Mouse (Mus musculus) liver, embryonic 13.5 days (tissue): ENCODE results near the gene Srsf3. TPM values are rescaled to one million over a fixed set of nuclear protein-coding genes. Genes with fewer than 3 reads are reported as not detected.
"Not testable (repeated sequence)": the region's sequence is repeated elsewhere in the genome, so short reads cannot be mapped to it uniquely, and the experiment has no call there.

Experiments
- ATAC-seq: fragments of 200-750 bp; cut with Nextera tagmentation; 2 replicates; pipeline ENCODE4 v1.8.0; 2017; ENCODE audit warnings: low read depth, mild to moderate bottlenecking, moderate number of reproducible peaks, moderate library complexity
- DNase-seq: peaks from one replicate; pipeline ENCODE4 v3.0.0; 2022
- H3K27ac ChIP-seq: fragments of 300-500 bp; sonication (generic); 2 replicates; pipeline ENCODE4 v1.5.1; 2015; ENCODE audit warnings: moderate library complexity, mild to moderate bottlenecking, inconsistent platforms
- H3K27me3 ChIP-seq: fragments of 300-500 bp; sonication (generic); 2 replicates; pipeline ENCODE4 v1.6.1; 2015; ENCODE audit warnings: mild to moderate bottlenecking, inconsistent platforms
- H3K36me3 ChIP-seq: fragments of 300-500 bp; sonication (generic); 2 replicates; pipeline ENCODE4 v1.6.1; 2015; ENCODE audit warnings: mild to moderate bottlenecking, inconsistent platforms
- H3K4me1 ChIP-seq: fragments of 300-500 bp; sonication (generic); replicated peaks from 2 replicates; pipeline ENCODE4 v1.6.1; 2015; ENCODE audit warnings: inconsistent platforms
- H3K4me2 ChIP-seq: fragments of 300-500 bp; sonication (generic); 2 replicates; pipeline ENCODE4 v1.6.1; 2015; ENCODE audit warnings: inconsistent platforms, mild to moderate bottlenecking, moderate library complexity
- H3K4me3 ChIP-seq: fragments of 300-500 bp; sonication (generic); replicated peaks from 2 replicates; pipeline ENCODE4 v1.5.1; 2015; ENCODE audit warnings: mild to moderate bottlenecking, inconsistent platforms
- H3K9ac ChIP-seq: fragments of 300-500 bp; sonication (generic); 2 replicates; pipeline ENCODE4 v1.6.1; 2015; ENCODE audit warnings: mild to moderate bottlenecking, inconsistent platforms
- H3K9me3 ChIP-seq: fragments of 300-500 bp; sonication (generic); replicated peaks from 2 replicates; pipeline ENCODE4 v1.6.1; 2016; ENCODE audit warnings: inconsistent platforms
- WGBS: fragments of 180-500 bp; shearing (Covaris S2); methylation state at CpG from one replicate; pipeline ENCODE4 v1.1.7; 2015; ENCODE audit not compliant: insufficient replicate concordance; 5-methylcytosine and 5-hydroxymethylcytosine counted together
- polyA plus RNA-seq: library from polyadenylated mRNA; unstranded; fragments of >200 nt; fragmentation: Nextera tagmentation; extraction: Ambion mirVana; gene quantifications from 2 replicates; pipeline ENCODE4 v1.2.1, GENCODE M21; 2015

Gene Srsf3
- 320 and 398 TPM in 2 replicates for polyA plus RNA-seq

DNA sequence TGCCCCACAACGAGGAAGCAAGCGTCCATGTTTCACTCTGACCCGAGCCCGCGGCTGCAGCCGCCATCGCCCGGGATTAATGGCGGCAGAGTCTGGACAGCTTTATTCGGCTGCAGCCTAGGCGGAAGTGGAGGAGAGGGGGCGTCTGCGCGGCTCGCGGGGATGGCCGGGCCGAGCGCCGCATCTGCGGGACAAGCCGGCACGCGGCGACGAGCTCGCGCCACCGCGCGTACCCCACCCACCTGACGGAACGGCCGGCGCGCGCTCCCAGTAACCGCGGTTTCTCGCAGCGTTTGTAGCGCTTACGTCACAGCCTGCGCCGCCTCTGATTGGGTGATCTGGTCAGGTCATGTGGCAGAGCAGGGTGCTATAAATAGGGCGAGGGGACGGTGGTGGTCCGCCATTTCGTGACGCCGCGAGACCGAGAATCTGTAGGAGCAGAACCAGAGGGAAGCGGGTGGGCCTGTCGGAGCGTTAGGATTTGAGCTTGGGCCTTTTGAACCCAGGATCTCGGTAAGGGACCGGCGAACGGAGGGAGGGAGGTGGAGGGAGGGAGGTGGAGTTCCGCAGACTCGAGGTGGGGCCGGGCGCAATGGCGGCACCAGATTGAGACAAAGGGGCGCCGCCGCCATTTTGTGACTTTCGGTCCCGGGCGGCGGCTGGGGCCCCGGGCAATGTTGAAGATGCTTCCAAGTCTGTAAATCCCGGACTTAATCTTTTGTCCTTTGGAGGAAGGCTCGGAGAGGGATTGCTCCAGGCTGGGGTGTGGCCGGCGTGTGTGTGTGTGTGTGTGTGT is at the start of gene Srsf3:
Gene Srsf3 (plus strand): TSS at position 355 of the 796 bp plus-strand sequence.
- H3K4me2 ChIP-seq: peak within 1 kb of the TSS; percentile 92
- DNase-seq (peak; percentile 98), ATAC-seq (peak; percentile 89)
- WGBS: under 1% methylated on average over 77 of the region's 77 CpGs
- no peaks in the 10 kb centered on the region for H3K9me3 ChIP-seq
- H3K4me1 ChIP-seq: peaks cover 48% of the 10 kb centered on the region
- peak within 1 kb of the TSS; percentile 97 for H3K27ac ChIP-seq
- H3K4me3 ChIP-seq: peak within 1 kb of the TSS; percentile 79
- peaks cover 34% of the 10 kb centered on the region for H3K36me3 ChIP-seq
- peak within 1 kb of the TSS; percentile 97 for H3K9ac ChIP-seq
- H3K27me3 ChIP-seq: no peaks in the 10 kb centered on the region

- DNase-seq (no peak), ATAC-seq (no peak)
- peaks cover 74% of the 10 kb centered on the region for H3K36me3 ChIP-seq
- no peaks in the 10 kb centered on the region for H3K27me3 ChIP-seq
- H3K4me3 ChIP-seq: no peak overlapping the region
- H3K9me3 ChIP-seq: no peaks in the 10 kb centered on the region
- WGBS: 82% methylated on average over 1 of the region's 1 CpGs
- H3K27ac ChIP-seq: no peak overlapping the region
- H3K9ac ChIP-seq: no peak overlapping the region
- H3K4me2 ChIP-seq: no peak overlapping the region
- peaks cover 4% of the 10 kb centered on the region; the same call in 1 of the 2 replicates for H3K4me1 ChIP-seq
Measured at GRCm38 (mm10) chr17:28984724-28985420, 47.6 kb upstream of the Srsf3 start.

DNA sequence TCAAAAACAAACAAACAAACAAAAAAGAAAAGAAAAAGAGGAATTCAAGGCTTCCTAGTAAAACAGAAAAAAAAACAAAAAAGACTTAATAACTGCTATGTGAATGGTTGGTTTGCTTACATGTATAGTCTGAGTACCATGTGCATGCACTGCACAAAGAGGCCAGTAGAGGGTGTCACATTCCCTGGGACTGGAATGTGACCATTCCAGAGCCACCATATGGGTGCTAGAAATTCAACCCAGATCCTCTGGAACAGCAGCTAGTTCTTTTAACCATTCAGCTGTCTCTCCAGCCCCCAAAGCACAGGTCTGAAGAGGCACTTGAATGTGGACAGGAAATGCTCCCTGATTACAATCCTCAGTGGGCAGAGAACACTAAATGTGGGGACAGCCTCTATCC is 45.6 kb upstream of the Srsf3 start:
- peaks cover 80% of the 10 kb centered on the region for H3K36me3 ChIP-seq

DNA sequence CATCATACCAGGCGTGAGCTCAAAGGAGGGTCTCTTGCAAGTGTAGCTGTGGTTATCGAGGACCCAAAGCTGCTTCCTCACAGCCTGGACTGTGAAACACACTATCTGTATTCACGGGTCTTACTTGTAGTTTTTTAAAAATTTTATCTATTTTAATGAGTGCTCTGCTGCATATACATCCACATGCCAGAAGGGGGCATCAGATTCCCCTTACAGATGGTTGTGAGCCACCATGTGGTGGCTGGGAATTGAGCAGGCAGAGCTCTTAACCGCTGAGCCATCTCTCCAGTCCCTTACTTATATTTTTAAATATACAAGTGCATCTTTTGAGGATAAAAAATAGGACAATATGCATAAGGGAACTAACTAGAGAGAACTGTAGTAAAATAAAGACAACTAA is 44.7 kb upstream of the Srsf3 start:
- 44% methylated on average over 4 of the region's 4 CpGs for WGBS
- DNase-seq (peak; percentile 45), ATAC-seq (peak; percentile 47; the same call in 1 of the 2 replicates)

More for the DNA sequence above, 45.6 kb upstream of the Srsf3 start:
- H3K27me3 ChIP-seq: no peaks in the 10 kb centered on the region
- H3K9ac ChIP-seq: no peak overlapping the region
- no peaks in the 10 kb centered on the region for H3K9me3 ChIP-seq
- no peak overlapping the region for H3K4me2 ChIP-seq
- DNase-seq (peak; percentile 21), ATAC-seq (no peak)
- peaks cover 4% of the 10 kb centered on the region; the same call in 1 of the 2 replicates for H3K4me1 ChIP-seq
- H3K4me3 ChIP-seq: no peak overlapping the region
- no peak overlapping the region for H3K27ac ChIP-seq

DNA sequence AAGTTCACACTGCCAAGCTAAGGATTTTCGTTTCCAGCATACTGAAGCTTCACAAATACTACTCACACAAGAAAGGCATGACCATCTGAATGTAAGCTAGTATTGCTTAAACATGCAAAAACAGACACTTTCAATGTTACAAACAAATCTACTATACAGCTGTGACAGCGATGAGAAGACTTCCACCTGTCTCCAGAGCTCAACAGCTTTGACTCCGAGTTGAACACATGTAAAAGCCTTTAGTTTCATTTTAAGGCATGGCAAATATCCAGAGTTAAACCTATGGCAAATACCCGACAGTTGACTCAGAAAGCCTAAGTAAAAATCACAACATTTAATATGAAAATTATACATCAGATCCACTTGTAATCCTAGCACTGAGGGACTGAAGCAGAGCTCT is 44.1 kb upstream of the Srsf3 start:
- Histone ChIP-seq H3K4me2 (no peak overlapping the region), H3K4me1 (no peaks in the 10 kb centered on the region), H3K9ac (no peak overlapping the region), H3K4me3 (no peak overlapping the region), H3K36me3 (peaks cover 79% of the 10 kb centered on the region), H3K9me3 (no peaks in the 10 kb centered on the region), H3K27me3 (no peaks in the 10 kb centered on the region), H3K27ac (no peak overlapping the region)
- ATAC-seq (no peak), DNase-seq (no peak)
- 85% methylated on average over 4 of the region's 4 CpGs for WGBS

More for the DNA sequence above, 44.7 kb upstream of the Srsf3 start:
- Histone ChIP-seq H3K27ac (no peak overlapping the region), H3K36me3 (peaks cover 83% of the 10 kb centered on the region), H3K27me3 (no peaks in the 10 kb centered on the region), H3K4me2 (no peak overlapping the region), H3K4me3 (no peak overlapping the region), H3K9ac (no peak overlapping the region), H3K4me1 (peaks cover 4% of the 10 kb centered on the region; the same call in 1 of the 2 replicates), H3K9me3 (no peaks in the 10 kb centered on the region)

- 85% methylated on average over 3 of the region's 3 CpGs for WGBS
- no peaks in the 10 kb centered on the region for H3K4me1 ChIP-seq
- H3K36me3 ChIP-seq: peaks cover 73% of the 10 kb centered on the region
- H3K9me3 ChIP-seq: no peaks in the 10 kb centered on the region
- no peak overlapping the region for H3K4me2 ChIP-seq
- no peak overlapping the region for H3K9ac ChIP-seq
- ATAC-seq (no peak), DNase-seq (no peak)
- no peaks in the 10 kb centered on the region for H3K27me3 ChIP-seq
- no peak overlapping the region for H3K4me3 ChIP-seq
- H3K27ac ChIP-seq: no peak overlapping the region; the same call in 1 of the 2 replicates
Measured at GRCm38 (mm10) chr17:28988996-28989395, 43.4 kb upstream of the Srsf3 start.

DNA sequence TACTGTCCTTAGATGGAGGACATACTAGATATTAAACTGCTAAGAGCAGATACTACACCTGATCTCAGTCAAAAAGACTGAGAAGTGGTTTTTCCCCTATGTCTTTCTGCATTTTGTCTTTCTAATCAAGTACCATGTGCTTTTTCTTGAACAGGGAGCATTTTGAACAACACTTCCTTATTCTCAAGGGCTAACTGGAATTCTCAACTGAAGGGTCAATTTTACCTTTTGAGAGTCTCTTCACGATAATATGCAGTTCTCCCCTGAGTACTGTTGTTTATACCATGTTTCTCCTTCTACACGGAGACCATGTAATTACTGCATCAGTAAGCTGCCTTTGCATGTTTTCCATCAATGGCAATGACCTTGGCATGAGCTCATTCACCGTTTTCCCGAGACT is 42.4 kb upstream of the Srsf3 start:
- H3K4me3 ChIP-seq: no peak overlapping the region
- DNase-seq: no peak
- H3K9me3 ChIP-seq: no peaks in the 10 kb centered on the region
- no peak overlapping the region for H3K4me2 ChIP-seq
- no peaks in the 10 kb centered on the region for H3K4me1 ChIP-seq
- peaks cover 70% of the 10 kb centered on the region for H3K36me3 ChIP-seq
- no peak overlapping the region for H3K9ac ChIP-seq
- no peak overlapping the region for H3K27ac ChIP-seq
- no peaks in the 10 kb centered on the region for H3K27me3 ChIP-seq
- WGBS: 72% methylated on average over 4 of the region's 4 CpGs
- no peak for ATAC-seq

DNA sequence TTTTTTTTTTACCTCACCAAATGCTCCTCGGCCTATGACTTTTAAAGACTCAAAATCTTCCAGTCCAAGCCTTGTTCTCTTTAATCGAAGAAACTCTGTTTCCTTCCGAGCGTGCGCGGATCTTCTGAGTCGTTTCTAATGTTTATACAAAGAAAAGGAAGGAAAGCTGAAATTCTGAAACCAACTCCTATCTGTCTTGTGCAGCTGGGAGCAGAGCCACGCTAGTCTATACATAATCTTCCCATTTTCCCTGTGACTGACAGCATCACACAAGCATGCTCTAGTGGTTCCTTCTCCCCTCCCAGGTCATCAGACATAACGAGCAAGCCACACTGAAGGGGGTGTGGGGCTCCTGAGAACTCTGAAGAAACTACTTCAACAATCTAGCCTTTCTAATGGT is 41.1 kb upstream of the Srsf3 start:
- Histone ChIP-seq H3K9me3 (no peaks in the 10 kb centered on the region), H3K4me3 (no peak overlapping the region), H3K4me2 (no peak overlapping the region), H3K27ac (no peak overlapping the region), H3K36me3 (peaks cover 65% of the 10 kb centered on the region), H3K9ac (no peak overlapping the region), H3K27me3 (no peaks in the 10 kb centered on the region), H3K4me1 (no peaks in the 10 kb centered on the region)
- ATAC-seq (no peak), DNase-seq (no peak)
- WGBS: 68% methylated on average over 9 of the region's 9 CpGs

- Histone ChIP-seq H3K9me3 (no peaks in the 10 kb centered on the region), H3K4me3 (no peak overlapping the region), H3K36me3 (peaks cover 63% of the 10 kb centered on the region), H3K9ac (no peak overlapping the region), H3K27ac (peak overlapping the region; percentile 50; the same call in 1 of the 2 replicates), H3K27me3 (no peaks in the 10 kb centered on the region), H3K4me1 (no peaks in the 10 kb centered on the region), H3K4me2 (no peak overlapping the region)
- ATAC-seq (no peak), DNase-seq (no peak)
- 86% methylated on average over 7 of the region's 7 CpGs for WGBS
Measured at GRCm38 (mm10) chr17:28992105-28992504, 40.3 kb upstream of the Srsf3 start.

GRCm38 (mm10) chr17:28993004-28993403 is 39.4 kb upstream of the Srsf3 start:
- not testable (repeated sequence) for H3K4me2 ChIP-seq, H3K9me3 ChIP-seq, H3K27ac ChIP-seq, H3K27me3 ChIP-seq, DNase-seq, H3K4me1 ChIP-seq, H3K4me3 ChIP-seq, ATAC-seq, H3K9ac ChIP-seq
- 78% methylated on average over 1 of the region's 1 CpGs for WGBS
- peaks cover 63% of the 10 kb centered on the region for H3K36me3 ChIP-seq

DNA sequence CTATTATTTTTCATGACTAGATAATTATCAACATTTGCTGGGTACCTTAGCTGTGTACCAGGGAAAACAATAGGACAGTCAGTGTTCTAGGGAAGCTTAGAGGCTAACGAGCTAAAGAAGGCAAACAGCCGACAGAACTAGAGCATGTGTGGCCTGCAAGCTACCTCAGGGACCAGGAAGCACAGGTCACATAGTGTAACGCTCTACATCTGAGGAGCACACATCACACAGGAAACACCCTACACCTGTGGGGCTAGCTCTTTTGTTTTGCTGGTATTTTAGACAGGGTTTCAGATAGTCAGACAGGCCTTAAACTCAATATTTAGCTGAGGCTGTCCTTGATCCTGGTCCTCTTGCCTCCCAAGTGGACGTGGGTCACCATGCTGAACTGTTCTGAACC is 37.8 kb upstream of the Srsf3 start:
- Histone ChIP-seq H3K27ac (no peak overlapping the region), H3K9ac (no peak overlapping the region), H3K9me3 (no peaks in the 10 kb centered on the region), H3K4me1 (no peaks in the 10 kb centered on the region), H3K4me2 (no peak overlapping the region), H3K27me3 (no peaks in the 10 kb centered on the region), H3K36me3 (peaks cover 65% of the 10 kb centered on the region), H3K4me3 (no peak overlapping the region)
- WGBS: 89% methylated on average over 4 of the region's 4 CpGs
- no peak for ATAC-seq
- no peak for DNase-seq
